Mouse (Mus musculus): ENCODE results near the gene Def6. TPM values are rescaled to one million over a fixed set of nuclear protein-coding genes. Genes with fewer than 3 reads are reported as not detected.

The Def6 gene
- polyA plus RNA-seq, 1 experiment: 41.3 TPM

- H3K4me1 ChIP-seq (ENCODE audit: control insufficient read depth, insufficient read depth, low read length): peaks cover 3% of the 10 kb centered on the region; the same call in 1 of the 2 replicates
- 47% methylated on average over 5 of the region's 5 CpGs for WGBS
- no peak overlapping the region for H3K4me3 ChIP-seq (replicated peaks; ENCODE audit: control insufficient read depth, low read depth, low read length)
- no peak overlapping the region; the same call in 1 of the 2 replicates for H3K27ac ChIP-seq (ENCODE audit: control insufficient read depth, insufficient read depth, low read depth, low read length, poor library complexity)
- TF ChIP-seq CTCF (IDR thresholded peaks at IDR 0.05; ENCODE audit: control insufficient read depth, insufficient read depth, low read length) (no peak), POLR2A (IDR thresholded peaks at IDR 0.05; ENCODE audit: borderline replicate concordance, control insufficient read depth, low read depth, low read length) (no peak)
Observed at GRCm38 (mm10) chr17:28237362-28237761, 29.8 kb downstream of the Def6 start.

- TF ChIP-seq POLR2A (IDR thresholded peaks at IDR 0.05; ENCODE audit: borderline replicate concordance, control insufficient read depth, low read depth, low read length): no peak
- TF ChIP-seq CTCF (IDR thresholded peaks at IDR 0.05; ENCODE audit: control insufficient read depth, insufficient read depth, low read length): no peak
- WGBS: 51% methylated on average over 6 of the region's 6 CpGs
- H3K4me1 ChIP-seq (ENCODE audit: control insufficient read depth, insufficient read depth, low read length): peaks cover 3% of the 10 kb centered on the region; the same call in 1 of the 2 replicates
- H3K27ac ChIP-seq (ENCODE audit: control insufficient read depth, insufficient read depth, low read depth, low read length, poor library complexity): no peak overlapping the region
- no peak overlapping the region for H3K4me3 ChIP-seq (replicated peaks; ENCODE audit: control insufficient read depth, low read depth, low read length)
Observed at GRCm38 (mm10) chr17:28237874-28238273, 30.3 kb downstream of the Def6 start.

- H3K4me3 ChIP-seq (replicated peaks; ENCODE audit: control insufficient read depth, low read depth, low read length): no peak overlapping the region
- H3K27ac ChIP-seq (ENCODE audit: control insufficient read depth, insufficient read depth, low read depth, low read length, poor library complexity): no peak overlapping the region
- peaks cover 5% of the 10 kb centered on the region; the same call in 1 of the 2 replicates for H3K4me1 ChIP-seq (ENCODE audit: control insufficient read depth, insufficient read depth, low read length)
- TF ChIP-seq POLR2A (IDR thresholded peaks at IDR 0.05; ENCODE audit: borderline replicate concordance, control insufficient read depth, low read depth, low read length) (no peak), CTCF (IDR thresholded peaks at IDR 0.05; ENCODE audit: control insufficient read depth, insufficient read depth, low read length) (no peak)
- WGBS: 86% methylated on average over 5 of the region's 5 CpGs
Observed at GRCm38 (mm10) chr17:28240846-28241245, 33.3 kb downstream of the Def6 start.

GRCm38 (mm10) chr17:28242296-28242695 is 34.7 kb downstream of the Def6 start:
- Histone ChIP-seq H3K4me1 (ENCODE audit: control insufficient read depth, insufficient read depth, low read length) (peaks cover 4% of the 10 kb centered on the region), H3K27ac (ENCODE audit: control insufficient read depth, insufficient read depth, low read depth, low read length, poor library complexity) (no peak overlapping the region), H3K4me3 (replicated peaks; ENCODE audit: control insufficient read depth, low read depth, low read length) (no peak overlapping the region)
- TF ChIP-seq POLR2A (IDR thresholded peaks at IDR 0.05; ENCODE audit: borderline replicate concordance, control insufficient read depth, low read depth, low read length) (no peak), CTCF (IDR thresholded peaks at IDR 0.05; ENCODE audit: control insufficient read depth, insufficient read depth, low read length) (no peak)
- 88% methylated on average over 6 of the region's 6 CpGs for WGBS

- WGBS: 85% methylated on average over 6 of the region's 6 CpGs
- no peak for TF ChIP-seq CTCF (IDR thresholded peaks at IDR 0.05; ENCODE audit: control insufficient read depth, insufficient read depth, low read length)
- TF ChIP-seq POLR2A (IDR thresholded peaks at IDR 0.05; ENCODE audit: borderline replicate concordance, control insufficient read depth, low read depth, low read length): no peak
- H3K4me3 ChIP-seq (replicated peaks; ENCODE audit: control insufficient read depth, low read depth, low read length): no peak overlapping the region
- no peak overlapping the region for H3K27ac ChIP-seq (ENCODE audit: control insufficient read depth, insufficient read depth, low read depth, low read length, poor library complexity)
- H3K4me1 ChIP-seq (ENCODE audit: control insufficient read depth, insufficient read depth, low read length): peaks cover 12% of the 10 kb centered on the region
Observed at GRCm38 (mm10) chr17:28244214-28244613, 36.6 kb downstream of the Def6 start.

- Histone ChIP-seq H3K27ac (ENCODE audit: control insufficient read depth, insufficient read depth, low read depth, low read length, poor library complexity) (no peak overlapping the region), H3K4me3 (replicated peaks; ENCODE audit: control insufficient read depth, low read depth, low read length) (no peak overlapping the region), H3K4me1 (ENCODE audit: control insufficient read depth, insufficient read depth, low read length) (peaks cover 12% of the 10 kb centered on the region)
- TF ChIP-seq POLR2A (IDR thresholded peaks at IDR 0.05; ENCODE audit: borderline replicate concordance, control insufficient read depth, low read depth, low read length): no peak
- no peak for TF ChIP-seq CTCF (IDR thresholded peaks at IDR 0.05; ENCODE audit: control insufficient read depth, insufficient read depth, low read length)
- 76% methylated on average over 6 of the region's 6 CpGs for WGBS
Observed at GRCm38 (mm10) chr17:28244714-28245113, 37.1 kb downstream of the Def6 start.

GRCm38 (mm10) chr17:28246640-28247039 is 39.1 kb downstream of the Def6 start:
- WGBS: 19% methylated on average over 11 of the region's 11 CpGs
- Histone ChIP-seq H3K4me3 (replicated peaks; ENCODE audit: control insufficient read depth, low read depth, low read length) (no peak overlapping the region), H3K27ac (ENCODE audit: control insufficient read depth, insufficient read depth, low read depth, low read length, poor library complexity) (peak overlapping the region; percentile 35; the same call in 1 of the 2 replicates), H3K4me1 (ENCODE audit: control insufficient read depth, insufficient read depth, low read length) (peaks cover 12% of the 10 kb centered on the region)
- TF ChIP-seq CTCF (IDR thresholded peaks at IDR 0.05; ENCODE audit: control insufficient read depth, insufficient read depth, low read length): peak; percentile 14; the same call in 1 of the 2 replicates
- no peak for TF ChIP-seq POLR2A (IDR thresholded peaks at IDR 0.05; ENCODE audit: borderline replicate concordance, control insufficient read depth, low read depth, low read length)

GRCm38 (mm10) chr17:28247613-28248012 is 40.0 kb downstream of the Def6 start:
- 3% methylated on average over 6 of the region's 6 CpGs for WGBS
- TF ChIP-seq POLR2A (IDR thresholded peaks at IDR 0.05; ENCODE audit: borderline replicate concordance, control insufficient read depth, low read depth, low read length) (peak; percentile 44; the same call in 1 of the 2 replicates), CTCF (IDR thresholded peaks at IDR 0.05; ENCODE audit: control insufficient read depth, insufficient read depth, low read length) (no peak)
- Histone ChIP-seq H3K27ac (ENCODE audit: control insufficient read depth, insufficient read depth, low read depth, low read length, poor library complexity) (peak overlapping the region; percentile 35), H3K4me3 (replicated peaks; ENCODE audit: control insufficient read depth, low read depth, low read length) (no peak overlapping the region), H3K4me1 (ENCODE audit: control insufficient read depth, insufficient read depth, low read length) (peaks cover 12% of the 10 kb centered on the region)

- Histone ChIP-seq H3K4me1 (ENCODE audit: control insufficient read depth, insufficient read depth, low read length) (peaks cover 12% of the 10 kb centered on the region), H3K4me3 (replicated peaks; ENCODE audit: control insufficient read depth, low read depth, low read length) (no peak overlapping the region), H3K27ac (ENCODE audit: control insufficient read depth, insufficient read depth, low read depth, low read length, poor library complexity) (no peak overlapping the region)
- TF ChIP-seq POLR2A (IDR thresholded peaks at IDR 0.05; ENCODE audit: borderline replicate concordance, control insufficient read depth, low read depth, low read length) (no peak), CTCF (IDR thresholded peaks at IDR 0.05; ENCODE audit: control insufficient read depth, insufficient read depth, low read length) (no peak)
- WGBS: 69% methylated on average over 12 of the region's 12 CpGs
Observed at GRCm38 (mm10) chr17:28249062-28249461, 41.5 kb downstream of the Def6 start.
